Mouse (Mus musculus) frontal cortex, postnatal 36 days (tissue): ENCODE data around the gene Gosr2.
A peak's percentile ranks its signal among the peaks of the same experiment; 100 is the strongest.

Experiments
- DNase-seq, 2 experiments: peaks; one replicate each; pipeline ENCODE4 v3.0.0; 2022; ENCODE audit warnings: low spot score in 2 of 2

The Gosr2 gene

DNA sequence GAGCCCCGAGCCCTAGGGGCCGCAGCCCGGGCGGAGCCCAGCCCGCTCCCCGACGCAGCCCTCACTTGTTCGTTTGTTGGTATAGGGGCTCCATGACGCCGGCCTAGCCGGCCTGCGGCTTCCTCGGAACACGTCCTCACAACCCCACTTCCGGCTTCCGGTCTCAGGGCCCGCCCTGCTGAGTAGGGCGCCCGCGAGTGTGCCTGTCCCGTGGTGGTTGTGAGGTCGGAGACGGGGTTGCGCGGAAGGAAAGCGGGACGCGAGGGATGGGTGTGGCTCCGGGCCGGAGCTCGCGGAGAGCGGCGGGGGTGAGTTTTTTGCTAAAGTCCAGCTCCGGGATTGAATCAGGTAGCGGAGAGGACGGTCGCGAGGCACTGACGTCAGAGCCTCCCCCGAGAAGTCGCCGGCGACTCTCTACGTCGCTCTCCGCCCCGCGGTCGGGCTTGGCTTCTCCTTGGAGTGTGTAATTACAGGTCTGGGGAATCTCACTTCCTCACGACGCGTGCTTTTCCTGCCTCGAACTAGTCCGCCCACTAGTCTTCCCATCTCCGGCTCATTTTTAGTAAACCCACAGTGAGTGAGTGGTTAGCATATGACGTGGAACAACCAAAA, at the start of gene Gosr2:
Gene Gosr2, minus strand, starts transcription at position 334 of the 612 bp plus-strand sequence.
- peak; percentile 92 to 93 for DNase-seq

DNA sequence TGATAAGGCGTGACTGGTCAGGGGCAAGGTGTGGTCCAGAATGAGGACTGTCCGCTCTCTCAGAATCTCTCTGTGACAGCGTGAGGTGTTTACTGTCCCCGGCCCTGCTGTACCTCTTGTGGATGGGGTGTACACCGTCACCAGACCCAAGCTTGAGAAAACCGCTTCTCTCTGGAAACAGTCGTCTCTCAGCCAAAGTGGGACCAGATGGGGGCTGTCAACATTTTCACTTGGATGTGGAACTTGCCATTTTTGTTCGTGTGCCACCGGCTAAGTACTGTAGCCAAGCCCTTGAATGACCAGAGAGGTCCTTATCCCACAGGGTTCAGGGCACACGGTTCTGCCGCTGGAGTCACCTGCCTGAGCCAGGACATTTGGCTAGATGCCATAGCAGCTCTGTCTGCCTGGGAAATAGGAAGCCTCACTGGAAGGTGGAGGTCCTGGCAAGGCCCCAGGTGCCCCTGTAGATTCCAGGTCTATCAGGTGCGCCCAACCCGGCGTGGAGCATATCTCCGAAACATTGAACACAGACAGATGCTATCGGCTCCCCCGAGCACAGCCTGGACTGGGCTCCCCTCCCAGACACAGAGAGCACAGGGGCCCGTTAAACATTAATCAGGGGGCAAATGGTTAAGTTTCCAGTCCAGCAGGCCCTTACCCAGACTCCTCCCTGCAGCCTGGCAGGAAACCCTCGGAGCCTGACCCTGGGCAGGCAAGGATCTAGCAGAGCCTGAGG, 37.5 kb upstream of the Gosr2 start:
- DNase-seq = no peak

DNA sequence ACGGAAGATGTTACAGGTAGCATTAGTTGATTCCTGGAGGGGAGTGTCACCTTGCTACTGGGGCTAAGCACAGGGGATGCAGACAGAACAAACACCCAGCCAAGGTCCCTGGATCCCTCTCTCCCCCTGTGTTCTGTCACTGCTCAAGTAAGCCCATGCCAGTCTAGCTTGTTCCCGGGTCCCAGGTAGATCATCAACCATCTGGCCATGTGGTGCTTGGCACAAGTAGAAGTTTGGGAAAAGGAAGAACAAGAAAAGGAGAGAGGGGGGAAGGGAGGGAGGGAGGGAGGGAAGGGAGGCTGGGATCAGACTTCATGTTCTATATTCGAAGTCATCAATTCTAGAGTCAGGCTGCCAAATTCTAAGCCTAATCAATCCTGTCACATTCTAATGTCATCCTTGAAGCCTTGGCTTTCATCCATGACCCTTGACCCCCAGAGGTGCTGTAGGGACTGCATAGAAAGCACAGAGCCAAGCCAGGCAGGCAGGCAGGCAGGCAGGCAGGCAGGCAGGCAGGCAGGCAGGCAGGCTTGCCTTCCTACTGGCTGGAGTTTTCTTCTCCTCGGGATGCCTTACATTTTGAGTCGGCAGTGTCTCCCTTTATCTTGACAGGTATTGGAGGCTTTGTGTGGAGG, 36.8 kb upstream of the Gosr2 start:
- DNase-seq = no peak

DNA sequence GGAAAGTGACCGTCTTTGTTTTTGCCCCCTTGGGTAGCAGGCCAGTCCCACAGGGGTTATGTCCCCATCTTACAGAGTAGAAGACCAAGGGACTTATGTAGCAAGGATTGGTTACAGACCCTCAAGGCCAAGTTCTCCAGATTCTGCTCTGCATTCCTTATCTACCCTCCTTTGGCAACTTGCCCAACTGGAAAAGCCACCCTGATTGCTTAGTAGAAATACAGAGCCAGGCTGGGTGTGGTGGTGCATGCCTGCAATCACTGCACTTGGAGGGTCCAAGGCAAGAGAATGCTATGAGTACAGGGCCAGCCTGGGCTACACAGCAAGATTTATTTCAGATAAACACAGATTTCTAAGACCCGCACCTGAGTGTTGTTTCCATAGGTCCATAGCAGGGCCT, 36.3 kb upstream of the Gosr2 start:
- no peak for DNase-seq

DNA sequence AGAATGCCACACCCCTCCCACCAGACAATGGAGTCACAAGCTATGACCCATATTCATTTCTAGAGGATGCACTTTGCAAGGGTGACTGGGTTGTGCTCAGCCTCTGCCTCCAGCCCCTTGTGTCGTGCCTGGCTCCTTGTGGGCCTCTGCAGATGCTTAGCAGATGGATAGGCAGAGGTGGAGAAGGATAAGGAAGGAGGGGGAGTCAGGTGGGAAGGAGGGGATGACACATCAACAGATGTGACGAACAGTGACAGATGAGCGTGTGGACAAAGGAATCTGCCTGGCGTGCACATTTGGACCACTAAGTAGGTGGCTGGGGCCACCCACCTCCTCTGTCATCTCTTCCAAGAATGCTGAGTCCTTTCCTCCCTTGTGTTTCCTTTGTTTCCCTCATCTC, 35.4 kb upstream of the Gosr2 start:
- peak; percentile 43 to 51 for DNase-seq

DNA sequence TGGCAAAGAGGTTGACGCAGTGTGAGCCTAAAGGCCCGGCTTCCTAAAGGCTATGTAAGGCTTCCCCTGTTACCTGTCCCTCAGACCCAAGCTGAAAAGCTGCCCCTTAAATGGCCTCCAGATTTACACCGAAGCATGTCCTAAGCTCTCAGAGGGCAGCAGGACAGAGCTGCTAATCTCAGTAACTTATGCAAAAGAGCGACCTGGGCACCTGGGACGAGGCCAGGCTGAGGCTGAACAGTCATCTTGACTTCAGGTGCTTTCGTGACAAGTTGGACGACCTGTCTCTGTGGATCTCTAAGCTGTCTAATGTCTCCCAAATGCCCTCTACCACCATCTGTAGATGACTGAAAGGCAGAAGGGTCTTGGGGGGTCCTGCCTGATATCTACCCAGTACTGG, 34.6 kb upstream of the Gosr2 start:
- no peak for DNase-seq

DNA sequence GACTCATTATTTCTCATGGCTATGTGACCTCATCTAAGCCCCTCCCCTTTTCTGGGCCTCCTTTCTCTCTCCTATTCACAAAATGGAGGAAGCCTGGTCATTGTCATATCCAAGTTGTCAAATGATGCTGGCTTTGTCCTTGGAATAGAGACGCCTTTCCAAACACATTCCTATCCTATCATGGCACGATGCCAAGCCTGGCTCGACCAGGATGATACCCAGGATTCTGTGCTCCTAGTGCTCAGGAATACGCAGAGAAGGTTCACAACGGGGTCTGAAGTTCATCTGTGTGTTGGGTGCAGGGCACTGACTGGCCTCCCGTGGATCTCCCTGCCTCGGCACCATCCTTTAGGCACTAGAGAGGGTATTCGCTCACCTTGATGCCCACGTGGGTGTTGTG, 33.9 kb upstream of the Gosr2 start:
- DNase-seq = no peak

DNA sequence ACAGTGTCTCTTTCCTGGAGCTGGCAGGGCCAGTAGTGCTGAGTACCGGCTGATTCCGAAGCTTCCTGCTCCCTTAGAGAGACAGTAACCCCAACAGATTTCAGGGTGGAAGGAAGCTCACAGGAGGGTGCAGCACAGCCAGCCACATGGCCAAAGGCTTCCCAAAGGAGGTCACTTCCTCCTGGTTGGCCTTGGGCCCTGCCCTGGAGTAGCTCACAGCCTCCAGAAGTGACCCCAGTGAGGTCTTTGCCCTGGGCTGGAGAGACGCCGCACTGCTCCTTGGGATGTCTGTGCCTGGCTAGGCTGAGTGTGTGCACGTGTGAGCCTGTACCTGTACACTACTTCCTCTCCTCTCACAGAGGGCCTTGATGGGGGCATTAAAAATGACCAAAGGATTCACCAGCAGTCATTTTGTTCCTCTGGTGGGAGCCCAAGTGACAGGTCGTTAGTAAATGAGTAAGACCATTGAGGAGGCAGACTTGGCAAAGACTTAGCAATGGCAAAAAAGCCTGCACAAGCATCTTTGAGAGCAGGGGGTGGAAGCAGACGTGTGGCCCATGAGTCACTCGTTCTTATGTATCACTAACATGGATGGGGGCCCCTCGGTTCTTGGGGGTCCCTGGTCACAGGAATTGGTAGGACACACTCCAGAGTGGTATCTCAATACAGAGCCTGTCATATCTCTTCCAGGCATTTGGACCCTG, 31.7 kb upstream of the Gosr2 start:
- no peak for DNase-seq

DNA sequence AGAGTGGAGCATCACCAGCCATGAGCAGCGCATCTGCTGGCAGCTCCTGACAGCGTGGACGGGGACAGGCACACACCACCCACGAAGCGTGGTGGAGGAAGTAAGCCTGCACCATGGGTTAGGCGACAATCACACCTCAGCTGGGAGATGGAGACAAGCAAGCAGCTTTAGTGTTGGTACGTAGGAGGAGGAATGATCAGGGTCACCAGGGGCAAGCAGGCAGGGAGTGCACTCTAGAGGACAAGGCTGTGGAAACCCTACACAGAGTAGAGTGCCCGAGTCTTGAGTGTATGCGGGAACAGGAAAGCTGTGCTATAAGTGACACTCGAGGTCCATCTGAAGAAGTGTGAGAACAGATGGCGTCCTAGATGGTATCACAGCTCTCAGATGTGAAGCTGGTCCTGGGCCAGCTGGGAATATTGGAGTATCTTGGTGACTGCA, 26.7 kb upstream of the Gosr2 start:
- peak; percentile 58 to 60 for DNase-seq

DNA sequence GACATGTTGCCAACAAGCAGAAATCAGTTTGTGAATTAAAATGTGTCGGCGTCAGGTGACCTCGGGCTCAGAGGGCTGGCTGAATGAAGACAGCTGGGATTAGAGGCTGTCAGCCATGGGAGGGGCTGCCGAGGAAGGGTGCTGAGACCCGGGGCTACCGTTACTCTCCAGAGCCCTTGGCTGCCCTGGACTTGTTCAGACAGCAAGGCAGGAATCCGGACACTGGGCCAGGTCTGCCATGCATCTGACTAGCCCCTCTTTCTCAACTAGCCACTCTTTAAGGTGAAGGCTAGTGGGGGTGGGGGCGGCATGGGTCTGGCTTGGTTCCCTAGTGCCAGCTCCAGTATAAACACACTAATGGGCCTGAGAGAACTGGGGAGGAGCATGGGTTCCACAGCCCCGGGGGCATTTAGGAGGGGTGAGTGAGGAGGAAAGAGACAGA, 24.4 kb upstream of the Gosr2 start:
- DNase-seq = no peak

DNA sequence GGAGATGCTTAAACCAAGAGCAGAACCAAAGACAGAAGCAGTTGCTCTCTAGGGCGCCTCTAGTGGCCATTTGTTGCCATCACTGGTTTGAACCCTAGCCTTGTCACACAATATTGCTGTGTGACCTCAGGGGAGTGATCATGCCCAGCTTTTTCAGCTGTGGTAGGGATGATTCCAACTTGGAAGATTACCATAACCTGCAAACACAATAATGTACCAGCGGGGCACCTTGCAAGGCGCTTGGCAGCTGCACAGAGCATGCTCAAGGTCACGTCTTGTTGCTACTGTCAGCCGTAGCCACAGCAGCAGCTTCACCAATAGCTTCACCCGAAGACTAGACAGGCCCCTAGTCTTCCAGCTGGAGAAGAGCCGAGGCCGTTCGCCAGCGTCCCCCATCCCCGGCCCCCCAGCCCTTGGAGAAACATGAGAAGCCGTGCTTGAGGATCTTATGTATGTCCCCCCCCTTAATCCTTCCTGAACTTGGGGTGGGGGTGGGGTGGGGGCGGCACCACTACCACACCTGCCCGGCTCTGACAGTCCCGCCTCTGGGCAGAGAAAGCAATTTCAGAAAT, 23.9 kb upstream of the Gosr2 start:
- DNase-seq = no peak

DNA sequence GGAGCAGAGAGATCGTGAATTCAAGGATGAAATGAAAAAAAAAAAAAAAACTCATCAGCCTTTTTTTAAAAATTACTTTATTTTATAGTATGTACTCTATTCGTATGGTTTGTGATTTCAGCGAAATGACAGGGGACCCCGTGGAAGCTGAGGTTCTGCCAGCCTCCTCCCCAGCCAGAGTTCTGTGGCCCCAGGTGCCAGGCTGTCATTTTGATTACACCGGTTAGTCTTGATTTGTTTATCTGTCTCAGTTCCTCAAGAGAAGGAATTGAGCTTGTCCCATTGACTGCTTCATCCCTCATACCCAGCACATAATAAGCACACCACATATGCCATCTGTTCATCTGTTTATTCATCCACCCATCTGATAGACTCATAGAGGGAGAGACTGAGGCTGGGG, 21.7 kb upstream of the Gosr2 start:
- DNase-seq = no peak

DNA sequence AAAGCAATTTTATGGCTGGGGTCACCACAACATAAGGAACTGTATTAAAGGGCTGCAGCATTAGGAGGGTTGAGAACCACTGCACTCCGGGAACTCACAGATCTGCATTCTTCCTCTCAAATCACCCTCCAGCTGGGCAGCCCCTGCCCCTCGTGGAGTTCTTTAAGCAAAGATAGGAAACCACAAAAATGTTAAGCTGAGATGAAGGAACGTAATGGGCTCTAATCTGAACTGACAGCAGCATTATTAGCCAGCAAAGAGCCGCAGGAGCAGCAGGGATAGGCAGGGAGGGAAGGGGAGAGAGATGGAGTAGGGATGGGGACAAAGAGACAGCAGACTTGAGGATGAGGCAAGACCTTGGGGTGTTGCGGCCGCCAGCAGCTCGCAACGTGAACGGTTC, 19.3 kb upstream of the Gosr2 start:
- no peak for DNase-seq

DNA sequence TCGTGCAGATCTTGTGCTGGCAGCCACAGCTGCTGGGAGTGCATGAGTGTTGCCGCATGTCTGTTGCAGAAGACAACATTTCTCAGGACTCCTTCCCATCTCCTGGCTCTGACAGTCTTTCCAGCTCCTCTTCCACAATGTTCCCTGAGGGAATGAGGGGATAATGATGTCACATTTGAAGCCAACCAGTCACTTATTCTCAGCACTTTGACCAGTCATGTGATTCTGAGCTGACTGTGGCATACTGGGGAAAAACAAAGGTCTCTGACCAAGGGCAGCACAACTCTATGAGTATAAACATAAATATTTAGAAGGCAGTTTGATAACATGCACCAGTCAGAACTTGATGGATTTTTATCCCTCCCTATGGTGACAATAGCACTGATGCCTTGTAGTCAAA, 16.4 kb upstream of the Gosr2 start:
- DNase-seq = no peak

DNA sequence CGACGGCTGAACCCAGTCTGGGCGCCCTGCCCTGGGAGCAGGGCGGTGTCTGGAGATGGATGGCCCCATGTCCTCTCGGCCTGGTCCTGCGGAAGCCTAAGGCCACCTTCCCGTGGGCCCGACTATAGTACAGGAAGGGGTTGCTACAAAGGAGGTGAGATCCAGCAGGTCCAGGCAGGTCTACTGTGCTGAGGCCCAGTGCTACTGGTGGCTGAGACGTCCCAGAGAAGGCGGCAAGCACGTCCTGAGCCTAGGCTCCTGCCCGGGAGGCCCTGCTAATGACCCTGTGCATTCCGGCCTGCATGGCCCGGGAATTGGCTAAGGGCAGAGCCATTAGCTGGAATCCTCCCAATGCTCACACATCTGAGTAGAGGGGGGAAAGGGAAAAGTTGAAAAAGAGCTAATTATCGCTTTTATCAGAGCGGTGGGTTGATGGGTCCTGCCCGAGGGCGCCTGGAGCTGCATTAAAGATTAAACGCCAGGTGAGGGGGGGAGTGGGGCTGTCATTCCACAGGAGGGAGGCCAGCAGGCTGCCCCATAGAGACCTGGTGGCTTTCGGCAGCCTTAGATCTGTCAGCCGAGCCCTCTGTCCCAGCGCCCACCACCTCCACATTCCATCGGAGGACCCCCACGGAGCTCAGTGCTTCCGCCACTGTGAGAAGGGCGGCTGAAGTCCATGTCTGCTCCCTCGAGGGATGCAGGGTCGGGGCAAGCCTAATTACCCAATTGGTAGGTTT, 14.3 kb upstream of the Gosr2 start:
- DNase-seq = no peak

DNA sequence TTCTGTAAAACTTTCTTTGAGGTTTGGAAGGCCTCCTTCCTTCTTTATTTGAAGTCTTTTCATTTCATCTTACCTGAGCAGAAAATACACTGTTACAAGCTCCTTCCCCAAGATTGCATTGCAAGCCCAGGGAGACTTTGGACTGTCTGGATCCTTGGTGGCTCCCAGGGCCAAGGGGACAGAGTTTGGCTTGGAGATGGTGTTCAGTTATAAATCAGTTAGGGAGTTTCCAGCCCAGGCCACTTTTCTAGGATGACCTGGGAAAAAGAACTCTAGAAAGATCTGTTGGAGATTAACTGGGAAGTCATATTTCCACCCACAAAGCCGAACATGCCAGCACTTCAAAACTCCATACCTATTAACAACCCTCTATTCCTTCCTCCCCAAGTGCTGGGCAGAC, 12.3 kb upstream of the Gosr2 start:
- no peak for DNase-seq

DNA sequence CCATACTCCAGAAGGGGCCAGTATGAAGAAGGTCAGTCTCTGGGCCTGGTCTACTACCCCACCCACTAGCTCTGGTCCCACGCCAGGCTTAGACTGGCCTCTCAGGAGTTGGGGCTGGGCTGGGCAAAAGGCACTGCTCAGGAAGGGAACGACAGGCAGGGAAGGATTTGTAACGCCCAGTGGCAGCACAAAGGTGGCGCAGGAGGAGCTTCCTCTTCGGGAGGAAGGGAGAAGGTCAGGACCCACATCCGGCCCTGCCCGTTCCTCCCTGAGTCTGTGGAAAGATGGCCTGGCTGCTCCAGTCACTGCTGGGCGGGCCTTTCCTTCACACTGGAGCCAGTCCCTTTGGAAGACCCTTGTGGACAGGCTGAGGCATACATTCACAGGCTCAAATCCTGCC, 9.3 kb upstream of the Gosr2 start:
- no peak for DNase-seq

DNA sequence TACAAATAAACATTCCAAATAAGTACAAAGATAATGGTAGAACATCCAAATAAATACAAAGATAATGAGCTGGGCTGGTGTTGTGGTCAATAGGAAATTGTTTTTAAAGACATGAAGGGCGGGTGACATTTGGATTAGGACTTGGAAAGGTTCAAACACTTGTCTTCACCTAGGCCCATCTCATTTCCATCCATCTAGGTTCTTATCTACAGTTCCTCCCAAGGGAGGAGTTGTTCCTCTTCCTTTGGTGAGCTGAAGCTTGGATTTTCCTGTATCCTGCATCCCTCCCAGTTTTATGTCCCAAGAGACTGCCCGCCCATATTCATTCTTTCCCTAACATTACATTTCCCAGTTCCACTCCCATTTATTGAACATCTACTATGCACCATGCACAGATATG, 528 bp upstream of the Gosr2 start:
- no peak for DNase-seq

DNA sequence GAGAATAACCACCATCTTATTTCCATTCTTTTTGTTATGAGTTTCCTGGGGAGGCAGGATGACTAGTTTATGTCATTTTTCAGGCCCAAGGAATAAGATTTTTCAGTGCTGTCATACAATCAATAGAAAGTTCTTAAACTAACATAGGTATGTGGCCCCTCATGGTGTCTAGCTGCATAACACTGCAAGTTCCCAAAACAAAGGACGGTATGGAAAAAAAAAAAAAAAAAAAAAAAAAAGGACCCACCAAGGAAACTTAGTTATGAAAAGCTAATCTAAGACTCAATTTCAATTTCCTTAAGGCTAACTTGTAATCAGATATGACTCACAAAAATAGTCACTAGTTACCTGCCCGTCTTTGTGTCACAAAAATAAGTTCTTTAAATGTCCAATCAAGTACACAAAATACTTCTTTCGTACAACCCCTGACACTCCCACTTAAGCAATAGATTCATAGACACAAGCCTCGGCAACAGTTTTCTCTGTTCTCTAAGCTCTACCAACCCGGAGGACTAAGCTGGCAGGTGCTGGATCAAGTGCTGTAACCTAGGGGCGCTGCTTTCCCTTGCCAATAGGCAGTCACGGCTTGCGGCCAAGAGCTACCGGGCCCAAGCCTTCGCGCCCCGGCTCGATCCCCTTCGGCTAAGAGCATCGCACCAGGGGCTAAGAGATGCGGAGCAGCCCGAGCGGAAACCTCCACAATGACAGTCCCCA, 690 bp downstream of the Gosr2 start:
- DNase-seq = peak in 1 of 2 experiments; percentile 31

DNA sequence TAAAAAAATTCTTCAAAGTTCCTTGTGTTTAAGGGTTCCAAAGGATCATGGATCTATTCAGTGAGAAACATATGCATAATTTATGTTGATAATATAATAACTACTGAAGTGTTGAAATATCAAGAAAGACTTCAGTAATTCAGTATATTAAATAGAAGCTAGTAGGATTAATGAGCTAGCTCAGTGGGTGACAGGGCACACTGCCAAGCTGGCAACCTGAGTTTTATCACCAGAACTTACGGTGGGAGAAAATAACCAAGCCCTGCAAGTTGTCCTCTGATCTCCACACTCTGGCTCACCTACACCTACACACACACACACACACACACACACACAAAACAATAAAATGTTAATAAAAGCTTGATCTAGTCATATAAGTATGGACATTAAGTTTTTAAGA, 4.5 kb downstream of the Gosr2 start:
- no peak for DNase-seq

DNA sequence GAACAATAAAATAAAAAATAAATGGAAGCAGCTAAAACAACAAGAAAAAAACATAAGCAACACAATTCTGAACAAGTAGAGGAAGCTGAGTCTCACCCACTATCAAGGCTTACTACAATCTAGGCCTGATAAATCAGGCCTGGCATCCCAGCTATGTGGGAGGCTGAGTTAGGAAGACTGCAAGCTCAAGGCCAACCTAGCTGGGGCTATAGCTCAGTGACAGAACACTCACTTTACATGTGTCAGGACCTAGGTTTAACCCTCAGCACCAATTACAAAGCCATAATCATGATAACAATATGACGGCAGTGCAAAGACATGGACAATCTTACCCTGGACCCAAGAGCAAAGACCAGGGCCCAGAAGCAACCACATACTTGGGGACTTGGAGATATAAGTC, 6.7 kb downstream of the Gosr2 start:
- DNase-seq = no peak
